Mouse (Mus musculus): ENCODE measurements around the gene Angpt4. TPM values are rescaled to one million over a fixed set of nuclear protein-coding genes. Genes with fewer than 3 reads are reported as not detected.
A peak's percentile ranks its signal among the peaks of the same experiment; 100 is the strongest.

The Angpt4 gene
- polyA plus RNA-seq, 1 experiment from 2014 or later: 0.14 TPM

GRCm38 (mm10) chr2:151967792-151968191, 56.8 kb downstream of the Angpt4 start:
- Histone ChIP-seq H3K9ac (no peak overlapping the region; the same call in 1 of the 2 replicates), H3K9me3 (replicated peaks) (no peaks in the 10 kb centered on the region), H3K27ac (peak overlapping the region; percentile 82), H3K36me3 (0 out of 2 replicates have a peak, but pooled peaks cover 6% of the 10 kb centered on the region), H3K27me3 (peaks cover 2% of the 10 kb centered on the region), H3K4me1 (peaks cover 80% of the 10 kb centered on the region), H3K4me2 (replicated peaks) (peak overlapping the region; percentile 68), H3K4me3 (peak overlapping the region; percentile 5; the same call in 1 of the 2 replicates)
- WGBS: 69% methylated on average over 2 of the region's 2 CpGs
- ATAC-seq (ENCODE audit: low FRiP score): 0 out of 2 replicates have a peak, but pooled peaks have one; percentile 3

- Histone ChIP-seq H3K27me3 (peaks cover 4% of the 10 kb centered on the region), H3K9ac (no peak overlapping the region), H3K4me3 (peak overlapping the region; percentile 49), H3K4me1 (peaks cover 82% of the 10 kb centered on the region), H3K9me3 (replicated peaks) (no peaks in the 10 kb centered on the region), H3K36me3 (0 out of 2 replicates have a peak, but pooled peaks cover 6% of the 10 kb centered on the region), H3K27ac (peak overlapping the region; percentile 82), H3K4me2 (replicated peaks) (peak overlapping the region; percentile 68)
- no peak for ATAC-seq (ENCODE audit: low FRiP score)
- 74% methylated on average over 8 of the region's 8 CpGs for WGBS
Observed at GRCm38 (mm10) chr2:151968451-151968850, 57.4 kb downstream of the Angpt4 start.

GRCm38 (mm10) chr2:151968986-151969385, 58.0 kb downstream of the Angpt4 start:
- no peaks in the 10 kb centered on the region for H3K9me3 ChIP-seq (replicated peaks)
- peaks cover 84% of the 10 kb centered on the region for H3K4me1 ChIP-seq
- peak overlapping the region; percentile 49 for H3K4me3 ChIP-seq

GRCm38 (mm10) chr2:151969396-151969795, 58.4 kb downstream of the Angpt4 start:
- H3K4me1 ChIP-seq: peaks cover 83% of the 10 kb centered on the region
- ATAC-seq (ENCODE audit: low FRiP score): no peak
- peak overlapping the region; percentile 94; the same call in 1 of the 2 replicates for H3K27ac ChIP-seq

More at GRCm38 (mm10) chr2:151968986-151969385, 58.0 kb downstream of the Angpt4 start:
- Histone ChIP-seq H3K4me2 (replicated peaks) (peak overlapping the region; percentile 68), H3K9ac (peak overlapping the region; percentile 73; the same call in 1 of the 2 replicates), H3K27me3 (peaks cover 4% of the 10 kb centered on the region), H3K27ac (peak overlapping the region; percentile 82; the same call in 1 of the 2 replicates), H3K36me3 (0 out of 2 replicates have a peak, but pooled peaks cover 6% of the 10 kb centered on the region)
- no peak for ATAC-seq (ENCODE audit: low FRiP score)
- WGBS: 86% methylated on average over 7 of the region's 7 CpGs

GRCm38 (mm10) chr2:151970191-151971172, 59.5 kb downstream of the Angpt4 start:
- Histone ChIP-seq H3K27ac (peak overlapping the region; percentile 94), H3K9me3 (replicated peaks) (no peaks in the 10 kb centered on the region), H3K4me2 (replicated peaks) (peak overlapping the region; percentile 68), H3K4me1 (peaks cover 79% of the 10 kb centered on the region), H3K4me3 (peak overlapping the region; percentile 49), H3K9ac (peak overlapping the region; percentile 73), H3K36me3 (0 out of 2 replicates have a peak, but pooled peaks cover 6% of the 10 kb centered on the region), H3K27me3 (peaks cover 4% of the 10 kb centered on the region)
- peak; percentile 86 for ATAC-seq (ENCODE audit: low FRiP score)
- 49% methylated on average over 53 of the region's 53 CpGs for WGBS

More at GRCm38 (mm10) chr2:151969396-151969795, 58.4 kb downstream of the Angpt4 start:
- H3K9me3 ChIP-seq (replicated peaks): no peaks in the 10 kb centered on the region
- H3K27me3 ChIP-seq: peaks cover 4% of the 10 kb centered on the region
- 90% methylated on average over 6 of the region's 6 CpGs for WGBS
- peak overlapping the region; percentile 68 for H3K4me2 ChIP-seq (replicated peaks)
- H3K4me3 ChIP-seq: peak overlapping the region; percentile 49
- H3K9ac ChIP-seq: peak overlapping the region; percentile 73; the same call in 1 of the 2 replicates
- 0 out of 2 replicates have a peak, but pooled peaks cover 6% of the 10 kb centered on the region for H3K36me3 ChIP-seq

GRCm38 (mm10) chr2:151971748-151972147, 60.7 kb downstream of the Angpt4 start:
- H3K4me3 ChIP-seq: no peak overlapping the region

GRCm38 (mm10) chr2:151972880-151973594, 62.0 kb downstream of the Angpt4 start:
- peak overlapping the region; percentile 53 for H3K4me2 ChIP-seq (replicated peaks)
- ATAC-seq (ENCODE audit: low FRiP score): peak; percentile 53
- no peaks in the 10 kb centered on the region for H3K9me3 ChIP-seq (replicated peaks)
- peak overlapping the region; percentile 55 for H3K9ac ChIP-seq
- 16% methylated on average over 23 of the region's 23 CpGs for WGBS
- peak overlapping the region; percentile 28 for H3K4me3 ChIP-seq
- H3K36me3 ChIP-seq: 0 out of 2 replicates have a peak, but pooled peaks cover 6% of the 10 kb centered on the region
- H3K4me1 ChIP-seq: peaks cover 69% of the 10 kb centered on the region
- H3K27ac ChIP-seq: peak overlapping the region; percentile 79
- peaks cover 4% of the 10 kb centered on the region for H3K27me3 ChIP-seq

More at GRCm38 (mm10) chr2:151971748-151972147, 60.7 kb downstream of the Angpt4 start:
- ATAC-seq (ENCODE audit: low FRiP score): no peak
- H3K9ac ChIP-seq: no peak overlapping the region
- H3K9me3 ChIP-seq (replicated peaks): no peaks in the 10 kb centered on the region
- H3K36me3 ChIP-seq: 0 out of 2 replicates have a peak, but pooled peaks cover 6% of the 10 kb centered on the region
- 0 out of 2 replicates have a peak overlapping the region, but pooled peaks have one; percentile 7 for H3K4me2 ChIP-seq (replicated peaks)
- WGBS: 82% methylated on average over 5 of the region's 5 CpGs
- peak overlapping the region; percentile 1; the same call in 1 of the 2 replicates for H3K27ac ChIP-seq
- peaks cover 4% of the 10 kb centered on the region for H3K27me3 ChIP-seq
- H3K4me1 ChIP-seq: peaks cover 72% of the 10 kb centered on the region

GRCm38 (mm10) chr2:151973595-151974562, 62.9 kb downstream of the Angpt4 start:
- H3K27me3 ChIP-seq: peaks cover 4% of the 10 kb centered on the region
- 7% methylated on average over 36 of the region's 36 CpGs for WGBS
- H3K36me3 ChIP-seq: 0 out of 2 replicates have a peak, but pooled peaks cover 6% of the 10 kb centered on the region
- peak overlapping the region; percentile 79 for H3K27ac ChIP-seq
- H3K4me1 ChIP-seq: peaks cover 69% of the 10 kb centered on the region
- H3K4me3 ChIP-seq: peak overlapping the region; percentile 28
- H3K9me3 ChIP-seq (replicated peaks): no peaks in the 10 kb centered on the region
- peak overlapping the region; percentile 53 for H3K4me2 ChIP-seq (replicated peaks)
- no peak for ATAC-seq (ENCODE audit: low FRiP score)
- peak overlapping the region; percentile 55 for H3K9ac ChIP-seq

- Histone ChIP-seq H3K4me2 (replicated peaks) (no peak overlapping the region), H3K27me3 (peaks cover 4% of the 10 kb centered on the region), H3K4me3 (no peak overlapping the region), H3K36me3 (no peaks in the 10 kb centered on the region), H3K9ac (no peak overlapping the region), H3K4me1 (peaks cover 66% of the 10 kb centered on the region), H3K27ac (no peak overlapping the region), H3K9me3 (replicated peaks) (no peaks in the 10 kb centered on the region)
- WGBS: 88% methylated on average over 5 of the region's 5 CpGs
- no peak for ATAC-seq (ENCODE audit: low FRiP score)
Observed at GRCm38 (mm10) chr2:151975295-151975694, 64.3 kb downstream of the Angpt4 start.

- Histone ChIP-seq H3K27ac (no peak overlapping the region), H3K4me2 (replicated peaks) (no peak overlapping the region), H3K36me3 (no peaks in the 10 kb centered on the region), H3K9me3 (replicated peaks) (no peaks in the 10 kb centered on the region), H3K4me1 (peaks cover 66% of the 10 kb centered on the region), H3K9ac (no peak overlapping the region), H3K27me3 (peaks cover 4% of the 10 kb centered on the region), H3K4me3 (no peak overlapping the region)
- 92% methylated on average over 3 of the region's 3 CpGs for WGBS
- ATAC-seq (ENCODE audit: low FRiP score): no peak
Observed at GRCm38 (mm10) chr2:151976067-151976466, 65.1 kb downstream of the Angpt4 start.
